ENCODE assay signal across 8 mouse cellular contexts in the genomic region with DNA sequence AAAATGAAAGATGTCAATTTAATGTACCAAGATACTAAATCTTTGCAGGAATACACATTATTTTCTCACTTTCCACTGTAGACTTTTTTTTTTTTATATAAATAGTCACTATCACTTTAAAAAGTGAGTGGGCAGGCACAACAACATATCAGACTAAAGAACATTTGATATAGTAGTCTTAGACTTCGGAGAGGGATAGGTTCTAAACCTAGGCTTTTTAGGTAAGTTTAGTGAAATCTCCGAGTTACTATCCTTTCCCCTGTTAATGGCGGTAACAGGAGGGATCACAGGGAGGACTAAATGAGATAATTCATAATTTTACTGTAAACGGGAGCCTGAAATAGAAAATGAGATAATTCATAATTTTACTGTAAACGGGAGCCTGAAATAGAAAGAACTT. TPM values are rescaled to one million over a fixed set of nuclear protein-coding genes. Genes with fewer than 3 reads are reported as not detected.
DNase-seq lines count a peak whose midpoint lies in the region; ATAC-seq lines count a peak whose summit lies in the region.

No protein-coding gene starts in this region.

- DNase-seq in kidney, postnatal 4 days: no peak
- DNase-seq in ovary, postnatal 14 days (ENCODE audit: low spot score): no peak
- no peak for DNase-seq in B cell, adult 2 months
- no peak for DNase-seq in left cerebral cortex, postnatal 36 days (ENCODE audit: low spot score in 2 of 2)

- no peaks in the 10 kb centered on the region for H3K9me3 ChIP-seq in kidney, embryonic 14.5 days (ENCODE audit: control insufficient read depth, low read length)
- no peaks in the 10 kb centered on the region for H3K9me3 ChIP-seq in embryonic facial prominence, embryonic 12.5 days
- H3K9me3 ChIP-seq in hindbrain, embryonic 15.5 days: no peaks in the 10 kb centered on the region
- no peaks in the 10 kb centered on the region for H3K9me3 ChIP-seq in midbrain, embryonic 13.5 days

- H3K4me3 ChIP-seq in kidney, embryonic 14.5 days (ENCODE audit: low read length): peak overlapping the region; percentile 73; the same call in 1 of the 2 replicates
- no peak overlapping the region for H3K4me3 ChIP-seq in embryonic facial prominence, embryonic 12.5 days
- H3K4me3 ChIP-seq in hindbrain, embryonic 15.5 days: peak overlapping the region; percentile 80
- peak overlapping the region; percentile 83 for H3K4me3 ChIP-seq in midbrain, embryonic 13.5 days (replicated peaks)

- no peak overlapping the region for H3K27ac ChIP-seq in kidney, embryonic 14.5 days (ENCODE audit: low read depth, low read length)
- no peak overlapping the region for H3K27ac ChIP-seq in embryonic facial prominence, embryonic 12.5 days
- H3K27ac ChIP-seq in hindbrain, embryonic 15.5 days (replicated peaks): no peak overlapping the region
- no peak overlapping the region for H3K27ac ChIP-seq in midbrain, embryonic 13.5 days

- no peak overlapping the region for H3K9ac ChIP-seq in kidney, embryonic 14.5 days (ENCODE audit: low read depth, low read length)
- H3K9ac ChIP-seq in embryonic facial prominence, embryonic 12.5 days: no peak overlapping the region
- H3K9ac ChIP-seq in hindbrain, embryonic 15.5 days: 0 out of 2 replicates have a peak overlapping the region, but pooled peaks have one; percentile 76
- H3K9ac ChIP-seq in midbrain, embryonic 13.5 days (replicated peaks): no peak overlapping the region

- 40% methylated on average over 5 of the region's 5 CpGs for WGBS in kidney, embryonic 14.5 days
- 44% methylated on average over 5 of the region's 5 CpGs for WGBS in embryonic facial prominence, embryonic 12.5 days
- 44% methylated on average over 5 of the region's 5 CpGs for WGBS in hindbrain, embryonic 15.5 days
- WGBS in midbrain, embryonic 13.5 days: 49% methylated on average over 5 of the region's 5 CpGs

- H3K27me3 ChIP-seq in kidney, embryonic 14.5 days (ENCODE audit: control insufficient read depth, insufficient read depth, low read length): no peaks in the 10 kb centered on the region
- no peaks in the 10 kb centered on the region for H3K27me3 ChIP-seq in embryonic facial prominence, embryonic 12.5 days
- no peaks in the 10 kb centered on the region for H3K27me3 ChIP-seq in hindbrain, embryonic 15.5 days
- no peaks in the 10 kb centered on the region for H3K27me3 ChIP-seq in midbrain, embryonic 13.5 days

- intact Hi-C loops in left cerebral cortex, postnatal 36 days (cut with DNase I): loop anchor here (5.0 kb wide), 1 partner anchor 66 kb away; no protein-coding TSS in a partner anchor

- 0 out of 2 replicates have a peak, but pooled peaks cover 6% of the 10 kb centered on the region for H3K4me1 ChIP-seq in kidney, embryonic 14.5 days (ENCODE audit: control insufficient read depth, insufficient read depth, low read length)
- H3K4me1 ChIP-seq in embryonic facial prominence, embryonic 12.5 days: 0 out of 2 replicates have a peak, but pooled peaks cover 3% of the 10 kb centered on the region
- peaks cover 10% of the 10 kb centered on the region for H3K4me1 ChIP-seq in hindbrain, embryonic 15.5 days (replicated peaks)
- H3K4me1 ChIP-seq in midbrain, embryonic 13.5 days (replicated peaks): peaks cover 10% of the 10 kb centered on the region

- peak overlapping the region; percentile 61 for H3K4me2 ChIP-seq in kidney, embryonic 14.5 days (replicated peaks; ENCODE audit: low read depth, low read length)
- H3K4me2 ChIP-seq in embryonic facial prominence, embryonic 12.5 days (replicated peaks): peak overlapping the region; percentile 53; the same call in 1 of the 2 replicates
- H3K4me2 ChIP-seq in hindbrain, embryonic 15.5 days: peak overlapping the region; percentile 56
- peak overlapping the region; percentile 65; the same call in 1 of the 2 replicates for H3K4me2 ChIP-seq in midbrain, embryonic 13.5 days (replicated peaks)

- ATAC-seq in kidney, embryonic 14.5 days (ENCODE audit: low FRiP score, low TSS enrichment): peak; percentile 44; the same call in 1 of the 2 replicates
- no peak for ATAC-seq in embryonic facial prominence, embryonic 12.5 days (ENCODE audit: insufficient number of reproducible peaks, insufficient read depth, low FRiP score, low TSS enrichment)
- ATAC-seq in hindbrain, embryonic 15.5 days (ENCODE audit: low FRiP score, low read depth): peak; percentile 59
- peak; percentile 59 for ATAC-seq in midbrain, embryonic 13.5 days

- H3K36me3 ChIP-seq in kidney, embryonic 14.5 days (ENCODE audit: control insufficient read depth, insufficient read depth, low read length): no peaks in the 10 kb centered on the region
- no peaks in the 10 kb centered on the region for H3K36me3 ChIP-seq in embryonic facial prominence, embryonic 12.5 days
- H3K36me3 ChIP-seq in hindbrain, embryonic 15.5 days: no peaks in the 10 kb centered on the region
- no peaks in the 10 kb centered on the region for H3K36me3 ChIP-seq in midbrain, embryonic 13.5 days

RNA-seq across cellular contexts. Expression of a gene that starts 0.4 kb away (rescaled TPM):
- polyA plus RNA-seq in kidney, embryonic 14.5 days (2014; fragmentation: Nextera tagmentation; extraction: Ambion mirVana): 48.0 and 64.8 TPM in 2 replicates
- polyA plus RNA-seq in embryonic facial prominence, embryonic 12.5 days (2016; fragmentation: Nextera tagmentation; extraction: Ambion mirVana): 78.2 and 78.8 TPM in 2 replicates
- 112 and 116 TPM in 2 replicates for polyA plus RNA-seq in hindbrain, embryonic 15.5 days (2015; fragmentation: Nextera tagmentation; extraction: Ambion mirVana)
- polyA plus RNA-seq in midbrain, embryonic 13.5 days (2015; fragmentation: Nextera tagmentation; extraction: Ambion mirVana): 113 and 118 TPM in 2 replicates
- total RNA-seq in left cerebral cortex, postnatal 36 days (2021): 100 to 1,000 TPM; 146 to 150 TPM
